Mouse (Mus musculus) adrenal gland, postnatal 14 days (tissue): Measurements from ENCODE around the gene Ano3. TPM values are rescaled to one million over a fixed set of nuclear protein-coding genes. Genes with fewer than 3 reads are reported as not detected.

Experiments
- DNase-seq: peaks from one replicate; pipeline ENCODE4 v3.0.0; 2021; ENCODE audit warnings: mixed read lengths
- total RNA-seq: library from RNA; stranded (reverse); gene quantifications from 2 replicates; pipeline ENCODE4 v1.2.3, GENCODE M21; 2021

Ano3 gene
- total RNA-seq, 1 experiment from 2014 or later: 0.33 TPM

DNA sequence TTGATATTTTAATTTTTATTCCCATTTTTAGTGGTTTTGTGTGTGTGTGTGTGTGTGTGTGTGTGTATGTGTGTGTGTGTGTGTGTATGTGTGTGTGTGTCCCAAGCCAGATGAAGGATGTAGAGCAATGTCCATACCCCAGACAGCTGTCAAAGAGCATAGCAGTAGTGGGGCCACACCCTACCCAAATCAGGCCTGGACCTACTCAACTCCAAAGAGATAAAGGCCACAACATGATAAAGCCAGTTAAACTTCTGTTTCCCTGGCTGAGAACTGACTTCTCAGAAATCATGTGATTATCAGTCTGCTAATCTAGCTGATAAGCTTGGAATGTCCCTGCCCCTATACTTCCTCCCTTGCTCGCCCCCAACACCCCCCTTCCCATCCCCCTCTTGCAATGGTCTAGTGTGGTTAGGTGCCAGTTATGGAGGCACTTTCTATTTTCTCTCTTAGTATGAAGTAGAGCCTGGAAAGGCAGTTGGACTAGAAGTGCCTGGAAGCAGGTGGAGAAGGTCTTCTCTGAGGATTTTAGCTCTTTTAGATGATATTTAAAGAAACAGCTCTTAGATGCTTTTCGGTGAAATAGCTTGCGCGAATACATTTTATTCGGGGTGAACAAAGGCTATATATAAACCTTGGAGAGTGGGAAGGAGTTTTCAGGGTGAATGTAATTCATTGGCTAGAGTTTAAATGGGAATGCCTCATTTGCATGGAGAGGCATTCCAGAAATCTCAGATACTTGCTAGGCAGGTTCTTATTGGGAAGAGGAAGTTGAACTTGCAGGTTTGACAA is 144.2 kb downstream of the Ano3 start:
- no peak for DNase-seq

DNA sequence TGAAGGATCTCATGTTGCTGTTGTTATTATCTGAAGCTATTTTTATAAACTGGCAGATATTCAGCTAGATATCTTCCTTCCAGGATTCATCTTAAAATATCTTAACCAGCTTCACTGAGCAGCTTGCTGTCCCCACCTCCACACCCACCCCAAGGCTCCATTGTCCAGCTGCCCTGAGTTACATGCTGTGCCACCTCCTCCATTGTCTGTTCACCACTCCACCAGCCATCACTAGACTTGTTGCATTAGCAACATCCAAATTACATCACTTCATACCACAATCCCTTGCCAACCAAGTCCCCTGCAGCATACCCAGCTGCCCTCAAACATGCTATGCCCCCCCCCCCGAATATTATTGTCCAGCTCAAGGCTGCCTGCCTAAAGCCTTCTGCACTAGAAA is 154.8 kb downstream of the Ano3 start:
- no peak for DNase-seq

DNA sequence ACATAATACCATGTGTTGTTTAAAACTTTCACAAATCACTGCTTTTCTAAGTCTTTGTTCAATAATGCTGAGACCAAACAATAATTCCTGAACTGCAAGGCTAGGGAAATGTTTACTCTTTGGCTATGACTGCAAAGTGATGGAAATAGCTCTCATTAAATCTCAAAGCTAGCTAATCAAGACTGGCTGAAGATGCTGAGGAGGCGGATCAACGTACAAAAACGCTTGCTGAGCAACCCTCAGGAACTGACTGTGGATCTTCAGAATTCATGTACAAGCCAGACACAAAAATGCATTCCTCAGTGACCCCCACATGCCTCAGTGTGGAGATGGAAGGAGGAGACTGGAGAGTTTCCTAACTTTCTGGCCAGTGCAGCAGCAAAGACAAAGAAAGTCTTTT is 155.3 kb downstream of the Ano3 start:
- no peak for DNase-seq

DNA sequence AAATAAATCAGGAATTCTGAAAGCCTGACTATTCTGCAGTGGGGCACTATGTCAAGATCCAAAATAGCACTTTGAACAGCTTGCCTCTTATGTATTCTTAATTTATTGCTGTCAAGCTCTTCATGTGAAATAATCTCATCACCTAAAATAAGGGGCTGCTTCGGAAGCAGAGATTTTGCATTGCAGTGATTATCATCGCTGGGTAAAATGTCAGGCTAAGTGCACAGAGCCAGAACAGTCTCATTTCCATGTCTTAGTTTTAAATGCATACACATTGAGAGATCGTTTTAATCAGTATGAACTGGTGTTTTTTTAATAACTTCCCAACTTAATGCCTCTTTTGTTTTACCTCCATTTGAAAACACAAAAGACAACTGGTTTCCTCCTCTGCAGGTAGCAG is 163.3 kb downstream of the Ano3 start:
- DNase-seq: no peak

GRCm38 (mm10) chr2:110759434-110759833 is 191.3 kb downstream of the Ano3 start:
- DNase-seq: no peak

DNA sequence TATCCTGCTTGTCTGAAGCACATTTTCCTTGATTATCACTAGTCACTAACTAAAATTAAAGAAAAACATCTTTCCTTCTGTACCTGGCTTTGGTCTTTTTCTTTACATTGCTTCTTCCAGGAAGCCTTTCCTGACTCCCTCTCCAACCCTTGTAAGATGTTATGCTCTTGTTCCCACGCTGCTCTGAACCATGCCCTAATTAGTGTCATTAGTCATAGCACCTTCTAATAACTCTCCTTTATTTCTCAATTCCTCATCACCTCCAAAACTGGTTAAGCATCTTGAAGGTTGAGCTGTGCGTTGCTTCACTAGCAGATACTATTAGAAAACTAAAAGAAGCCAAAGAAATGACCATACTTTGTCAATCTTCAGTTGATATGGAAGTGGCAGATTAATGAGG is 193.2 kb downstream of the Ano3 start:
- no peak for DNase-seq

- no peak for DNase-seq
Measured at GRCm38 (mm10) chr2:110740493-110740892, 210.2 kb downstream of the Ano3 start.

DNA sequence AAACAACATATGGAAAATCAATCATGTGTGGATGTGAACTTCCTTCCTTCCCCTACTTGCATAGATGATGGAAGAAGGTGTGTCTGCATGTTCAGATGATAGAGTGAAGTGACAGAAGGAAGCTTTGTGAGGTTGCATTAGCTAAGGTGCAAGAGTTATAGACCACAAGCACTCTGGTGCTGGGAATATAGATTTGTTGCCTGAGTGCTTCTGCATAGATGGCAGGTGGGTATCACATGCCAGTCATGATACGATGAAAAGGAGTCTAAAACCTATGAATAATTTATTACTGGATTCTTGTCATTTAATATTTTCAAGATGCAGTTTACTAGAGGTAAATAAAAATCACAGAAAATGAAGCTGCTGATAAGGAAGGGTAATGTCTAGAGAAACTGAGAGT is 210.9 kb downstream of the Ano3 start:
- DNase-seq: no peak

DNA sequence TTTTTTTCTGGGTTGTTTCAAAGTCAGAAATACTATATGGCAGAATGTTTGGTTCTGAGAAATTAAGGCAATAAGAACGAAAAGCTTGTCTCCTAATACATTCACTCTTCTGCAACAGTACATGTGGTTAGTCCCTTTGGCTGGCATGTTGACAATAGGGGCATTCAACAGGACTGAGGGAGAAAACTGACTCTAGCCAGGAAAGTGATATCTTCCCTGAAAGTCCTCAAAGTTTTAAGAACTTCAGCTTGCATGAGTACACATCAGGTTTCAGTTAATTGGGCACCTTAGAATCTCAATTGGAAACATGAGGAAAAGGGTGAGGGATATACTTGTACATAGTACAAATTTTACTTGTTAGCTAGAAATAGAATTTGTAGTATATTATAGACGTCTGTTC is 212.7 kb downstream of the Ano3 start:
- DNase-seq: no peak

DNA sequence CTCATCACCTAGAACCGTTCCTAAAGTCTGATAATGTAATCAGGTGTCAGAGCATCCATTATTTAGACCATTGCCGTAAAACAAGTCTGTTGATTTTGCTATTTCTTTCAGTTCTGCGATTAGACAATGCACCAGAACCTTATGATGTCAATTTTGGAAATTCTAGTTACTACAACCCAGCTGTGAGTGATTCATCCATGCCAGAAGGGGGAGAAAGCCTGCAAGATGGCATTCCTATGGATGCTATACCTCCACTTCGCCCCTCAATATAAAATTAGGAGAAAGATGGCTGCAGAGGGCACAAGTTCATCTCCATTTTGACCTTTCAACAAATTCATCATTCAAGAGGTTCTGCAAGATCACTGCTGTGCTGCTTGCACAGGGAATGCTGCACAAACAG is 213.5 kb downstream of the Ano3 start:
- DNase-seq: no peak

- DNase-seq: no peak
Measured at GRCm38 (mm10) chr2:110726106-110726505, 224.6 kb downstream of the Ano3 start.

GRCm38 (mm10) chr2:110722208-110722607 is 228.5 kb downstream of the Ano3 start:
- no peak for DNase-seq

DNA sequence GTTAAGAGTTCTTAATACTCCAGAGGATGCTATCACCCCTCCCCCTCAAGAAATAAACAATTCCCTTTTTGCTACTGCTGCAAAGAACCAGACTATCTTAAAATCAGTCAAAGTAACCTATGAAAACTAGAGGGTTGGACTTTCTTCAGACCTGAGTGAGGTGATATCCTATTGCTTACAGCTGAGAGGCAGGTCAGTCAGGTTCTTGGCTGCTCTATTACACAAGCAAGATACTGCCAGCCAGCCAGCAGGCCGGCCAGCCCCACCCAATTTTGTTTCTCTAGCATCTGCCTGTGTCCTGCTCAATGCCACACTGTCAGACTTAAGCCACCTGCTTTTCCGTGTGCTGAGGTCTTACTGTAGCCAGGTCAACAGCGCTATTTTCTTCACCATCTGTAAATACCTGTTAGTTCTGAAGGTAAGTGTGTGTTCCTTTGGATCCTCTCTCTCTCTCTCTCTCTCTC is 229.4 kb downstream of the Ano3 start, which contains the start of gene Muc15:
TSS of gene Muc15 (plus strand) at position 51 of the 464 bp plus-strand sequence.
- DNase-seq: no peak

GRCm38 (mm10) chr2:110719051-110719450 is 231.7 kb downstream of the Ano3 start:
- DNase-seq: no peak

DNA sequence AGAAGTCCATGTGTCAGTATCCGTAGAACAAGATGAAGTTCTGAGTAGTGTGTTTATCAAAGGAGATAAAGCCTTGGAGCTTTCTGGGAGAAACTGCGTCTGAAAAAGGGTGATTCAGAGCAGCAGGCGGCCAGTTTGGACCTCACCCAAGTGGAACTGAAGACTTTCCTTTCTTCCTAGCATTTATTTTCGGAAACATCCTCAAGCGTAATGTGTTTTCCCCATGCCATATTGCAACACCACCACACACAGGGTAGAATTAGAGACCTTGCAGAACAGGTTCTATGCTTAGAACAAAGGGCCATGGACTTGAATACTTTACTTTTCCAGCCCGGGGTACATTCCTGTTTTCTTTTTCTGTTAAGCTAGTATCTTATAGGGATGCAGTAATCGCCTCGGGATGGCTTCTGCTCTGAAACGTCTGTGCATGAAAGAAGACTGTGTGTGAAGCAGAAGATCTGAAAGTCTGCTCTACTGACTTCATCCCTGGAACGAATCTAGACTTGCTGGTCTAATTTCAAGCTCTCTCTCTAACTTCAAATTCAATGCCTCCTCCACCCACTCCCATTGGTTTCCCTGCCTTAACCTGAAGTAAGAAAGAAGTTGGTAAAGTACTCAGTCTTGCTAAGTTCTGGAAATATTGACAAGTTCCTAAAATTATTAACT is 240.5 kb downstream of the Ano3 start:
- peak; percentile 5 for DNase-seq

DNA sequence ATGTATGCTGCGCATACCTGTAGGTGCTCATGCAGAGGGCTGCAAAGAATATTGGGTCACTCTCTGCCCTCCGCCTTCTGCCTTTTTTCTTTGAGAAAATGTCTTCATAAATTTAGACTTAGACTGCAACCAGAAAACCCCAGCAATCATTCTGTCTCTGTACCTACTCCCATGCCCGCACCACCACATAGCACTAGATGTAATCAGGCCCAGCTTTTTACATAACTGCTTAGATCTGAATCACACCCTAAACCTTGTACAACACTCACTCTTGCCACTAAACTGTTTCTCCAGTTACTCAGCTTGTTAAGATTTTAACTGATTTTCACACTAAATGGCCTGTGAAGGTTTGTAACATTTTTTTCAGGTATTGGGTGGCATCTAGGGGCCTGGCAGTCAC is 241.3 kb downstream of the Ano3 start:
- no peak for DNase-seq

GRCm38 (mm10) chr2:110671071-110671624 is 279.6 kb downstream of the Ano3 start:
- no peak for DNase-seq

DNA sequence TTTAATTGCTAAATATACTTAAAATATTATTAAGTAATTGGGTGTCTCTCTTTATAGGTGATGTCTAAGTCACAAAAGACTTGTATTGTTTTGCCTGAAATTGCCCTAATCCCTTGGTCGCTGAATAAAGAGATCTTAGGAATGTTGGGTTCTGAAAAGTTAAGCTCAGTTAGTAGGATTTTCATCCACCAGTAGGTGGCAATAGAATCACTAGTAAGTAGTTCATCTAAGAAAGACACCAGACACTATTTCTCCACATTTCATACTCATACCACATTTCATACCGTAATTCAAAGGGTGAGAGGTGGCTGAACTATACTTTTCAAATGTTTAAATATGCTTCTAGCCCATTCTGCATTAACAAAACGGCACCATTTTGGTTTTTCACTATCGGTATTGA is 287.4 kb downstream of the Ano3 start:
- no peak for DNase-seq

DNA sequence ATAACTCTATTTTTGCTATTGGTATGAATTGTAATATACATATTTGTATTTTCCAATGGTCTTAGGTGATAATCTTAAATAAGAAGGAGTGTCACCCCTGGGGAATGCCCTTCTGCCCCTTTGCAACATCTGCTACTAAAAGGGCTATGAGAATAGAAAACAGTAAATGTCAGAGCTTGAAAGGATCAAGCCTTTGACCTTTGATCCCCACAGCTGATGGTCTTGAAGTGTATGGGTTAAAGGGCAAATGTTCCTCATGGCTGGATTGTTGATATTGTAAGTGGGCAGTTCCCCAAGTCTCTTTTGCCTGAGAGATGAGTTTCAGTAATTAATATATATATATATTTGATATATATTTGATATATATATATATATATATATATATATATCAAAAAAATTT is 305.9 kb downstream of the Ano3 start:
- no peak for DNase-seq

GRCm38 (mm10) chr2:110644358-110644757 is 306.4 kb downstream of the Ano3 start:
- DNase-seq: no peak
